15 mouse cellular contexts compared by ENCODE assay signal in genomic region chr13:11915619-11916018, GRCm38 (mm10).
"Had no signal": no experiment of that assay in that cellular context is flagged by ENCODE, and none has a peak within 500 bp of the region (broad histone marks: within the 10 kb centered on the region; RNA-seq: fewer than 3 reads in every experiment).

No protein-coding gene starts in this region.

- H3K4me3 ChIP-seq: kidney, embryonic 15.5 days; limb, embryonic 12.5 days; limb, embryonic 15.5 days; midbrain, embryonic 13.5 days had no signal

- ATAC-seq: lung, postnatal 0 days; midbrain, embryonic 13.5 days had no signal

- H3K27me3 ChIP-seq: kidney, embryonic 15.5 days; limb, embryonic 12.5 days; limb, embryonic 15.5 days; midbrain, embryonic 13.5 days had no signal

- DNase-seq: kidney, adult 11 months; kidney, adult 8-10 months; kidney, postnatal 10 days; kidney, postnatal 36 days; layer of hippocampus, adult 9-11 months; left cerebral cortex, postnatal 4 days; lung, embryonic 14.5 days; thymus, adult 18-20 months; thymus, postnatal 36 days had no signal

- H3K4me2 ChIP-seq: kidney, embryonic 15.5 days; limb, embryonic 12.5 days; limb, embryonic 15.5 days; lung, embryonic 14.5 days; midbrain, embryonic 13.5 days had no signal

- H3K9me3 ChIP-seq: kidney, embryonic 15.5 days; limb, embryonic 12.5 days; limb, embryonic 15.5 days; midbrain, embryonic 13.5 days had no signal

- H3K4me1 ChIP-seq: kidney, embryonic 15.5 days; limb, embryonic 12.5 days; limb, embryonic 15.5 days; midbrain, embryonic 13.5 days had no signal

- H3K9ac ChIP-seq: kidney, embryonic 15.5 days; limb, embryonic 12.5 days; limb, embryonic 15.5 days; lung, embryonic 14.5 days; midbrain, embryonic 13.5 days had no signal

- H3K27ac ChIP-seq: kidney, embryonic 15.5 days; limb, embryonic 12.5 days; limb, embryonic 15.5 days; macrophage; midbrain, embryonic 13.5 days had no signal

- H3K36me3 ChIP-seq: kidney, embryonic 15.5 days; limb, embryonic 12.5 days; limb, embryonic 15.5 days; midbrain, embryonic 13.5 days had no signal
